Mouse (Mus musculus): ENCODE measurements around the gene Tlr5.

DNA sequence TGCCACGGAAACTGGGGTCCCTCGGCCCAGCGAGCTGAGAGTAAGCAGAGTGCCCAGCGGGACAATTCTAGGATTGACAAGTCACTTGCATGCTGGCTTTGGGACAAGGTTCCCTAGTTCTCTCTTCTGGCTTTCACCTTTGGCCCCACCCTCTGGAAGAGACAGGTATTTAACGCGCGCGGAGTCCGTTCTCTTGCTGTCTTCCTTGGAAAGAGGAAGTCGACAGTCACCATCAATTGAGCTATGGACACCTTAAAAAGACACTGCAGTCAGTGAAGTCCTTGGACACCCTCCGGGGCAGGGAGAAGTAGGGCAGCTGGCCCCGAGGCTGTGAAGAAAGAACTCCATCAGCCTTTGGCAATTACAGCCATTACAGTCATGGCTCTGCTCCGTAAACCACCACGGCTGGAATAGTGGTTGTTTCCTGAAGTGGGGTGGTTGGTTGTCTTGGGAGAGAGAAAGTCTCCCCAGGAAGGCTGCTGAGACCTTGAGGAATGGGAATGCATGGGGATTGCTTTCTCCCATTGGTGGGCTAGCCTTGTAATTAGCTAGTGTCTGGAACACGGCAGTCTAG, 546 bp downstream of the Tlr5 start:
- TF ChIP-seq CTCF (IDR thresholded peaks at IDR 0.05 in 2 of 3, conservative IDR thresholded peaks at IDR 0.05 in 1 of 3; ENCODE audit: control insufficient read depth in 1 of 3, insufficient read depth in 1 of 3, low read depth in 2 of 3, low read length in 3 of 3, poor library complexity in 1 of 3, severe bottlenecking in 1 of 3) (no peak), USF1 (IDR thresholded peaks at IDR 0.05; ENCODE audit: low read depth, low read length) (no peak), POLR2AphosphoS2 (IDR thresholded peaks at IDR 0.05; ENCODE audit: low read length) (no peak), UBTF (IDR thresholded peaks at IDR 0.05; ENCODE audit: borderline replicate concordance, insufficient read depth, low read depth, low read length) (no peak), JUND (IDR thresholded peaks at IDR 0.05; ENCODE audit: low read depth, low read length) (no peak), MYC (IDR thresholded peaks at IDR 0.05; ENCODE audit: low read depth, low read length) (no peak), POLR2A (IDR thresholded peaks at IDR 0.05; ENCODE audit: control insufficient read depth in 1 of 2, insufficient read depth in 1 of 2, low read depth in 1 of 2, low read length in 2 of 2, poor library complexity in 1 of 2) (no peak), NRF1 (IDR thresholded peaks at IDR 0.05; ENCODE audit: insufficient read depth, low read depth, low read length, poor library complexity, severe bottlenecking) (no peak), MAX (IDR thresholded peaks at IDR 0.05; ENCODE audit: low read length) (no peak), MXI1 (IDR thresholded peaks at IDR 0.05; ENCODE audit: low read depth, low read length) (no peak), POLR2AphosphoS5 (IDR thresholded peaks at IDR 0.05; ENCODE audit: borderline replicate concordance, low read depth, low read length) (no peak), TBP (IDR thresholded peaks at IDR 0.05; ENCODE audit: low read depth, low read length) (no peak), NELFE (IDR thresholded peaks at IDR 0.05; ENCODE audit: low read depth, low read length) (no peak)

Data from MEL (cell line).